Mouse (Mus musculus): Measurements from ENCODE around the gene Gm10491. TPM values are rescaled to one million over a fixed set of nuclear protein-coding genes. Genes with fewer than 3 reads are reported as not detected.

Gm10491 gene
- not detected in 2 replicates for polyA plus RNA-seq (2015; fragmentation: Nextera tagmentation; extraction: Ambion mirVana)

GRCm38 (mm10) chrX:7907735-7908134 is at the start of gene Gm10491:
Gene Gm10491 (minus strand): TSS chrX:7907835.
- WGBS: 85% methylated on average over 5 of the region's 5 CpGs
- no peak for ATAC-seq (replicated peaks; ENCODE audit: low FRiP score)
- Histone ChIP-seq H3K27me3 (no peaks in the 10 kb centered on the region), H3K4me1 (no peaks in the 10 kb centered on the region), H3K27ac (no peak within 1 kb of the TSS), H3K36me3 (peaks cover 27% of the 10 kb centered on the region), H3K9ac (no peak within 1 kb of the TSS), H3K4me3 (replicated peaks) (no peak within 1 kb of the TSS), H3K4me2 (no peak within 1 kb of the TSS), H3K9me3 (replicated peaks) (no peaks in the 10 kb centered on the region)

- no peaks in the 10 kb centered on the region for H3K36me3 ChIP-seq
- no peak overlapping the region for H3K4me3 ChIP-seq (replicated peaks)
- 0 out of 2 replicates have a peak, but pooled peaks cover 6% of the 10 kb centered on the region for H3K4me1 ChIP-seq
- H3K9ac ChIP-seq: no peak overlapping the region
- no peak overlapping the region for H3K27ac ChIP-seq
- whole genome bisulfite sequencing: 88% methylated on average over 7 of the region's 7 CpGs
- no peaks in the 10 kb centered on the region for H3K27me3 ChIP-seq
- H3K9me3 ChIP-seq (replicated peaks): no peaks in the 10 kb centered on the region
- ATAC-seq (replicated peaks; ENCODE audit: low FRiP score): no peak
- H3K4me2 ChIP-seq: no peak overlapping the region
Measured at GRCm38 (mm10) chrX:7950091-7950490, 42.5 kb upstream of the Gm10491 start.

- peak; percentile 98 for ATAC-seq (replicated peaks; ENCODE audit: low FRiP score)
- 15% methylated on average over 38 of the region's 38 CpGs for WGBS
- no peaks in the 10 kb centered on the region for H3K27me3 ChIP-seq
- 0 out of 2 replicates have a peak overlapping the region, but pooled peaks have one; percentile 51 for H3K27ac ChIP-seq
- H3K4me2 ChIP-seq: peak overlapping the region; percentile 59
- H3K9ac ChIP-seq: 0 out of 2 replicates have a peak overlapping the region, but pooled peaks have one; percentile 31
- H3K4me3 ChIP-seq (replicated peaks): peak overlapping the region; percentile 55
- 0 out of 2 replicates have a peak, but pooled peaks cover 6% of the 10 kb centered on the region for H3K4me1 ChIP-seq
- H3K9me3 ChIP-seq (replicated peaks): no peaks in the 10 kb centered on the region
- H3K36me3 ChIP-seq: no peaks in the 10 kb centered on the region
Measured at GRCm38 (mm10) chrX:7947900-7948492, 40.4 kb upstream of the Gm10491 start.

- Histone ChIP-seq H3K4me1 (0 out of 2 replicates have a peak, but pooled peaks cover 6% of the 10 kb centered on the region), H3K9ac (peak within 1 kb of the TSS; percentile 39), H3K9me3 (replicated peaks) (no peaks in the 10 kb centered on the region), H3K4me3 (replicated peaks) (peak within 1 kb of the TSS; percentile 55), H3K36me3 (no peaks in the 10 kb centered on the region), H3K4me2 (peak within 1 kb of the TSS; percentile 59), H3K27ac (peak within 1 kb of the TSS; percentile 71), H3K27me3 (no peaks in the 10 kb centered on the region)
- WGBS: 22% methylated on average over 36 of the region's 37 CpGs
- ATAC-seq (replicated peaks; ENCODE audit: low FRiP score): peak; percentile 66
Measured at GRCm38 (mm10) chrX:7947108-7947899, 39.7 kb upstream of the Gm10491 start, which contains the start of gene Hdac6. Gene Hdac6 (minus strand): TSS chrX:7947889.

- WGBS: 46% methylated on average over 8 of the region's 8 CpGs
- Histone ChIP-seq H3K4me1 (0 out of 2 replicates have a peak, but pooled peaks cover 6% of the 10 kb centered on the region), H3K27ac (0 out of 2 replicates have a peak overlapping the region, but pooled peaks have one; percentile 13), H3K4me2 (peak overlapping the region; percentile 59; the same call in 1 of the 2 replicates), H3K36me3 (no peaks in the 10 kb centered on the region; the same call in 1 of the 2 replicates), H3K9ac (no peak overlapping the region), H3K9me3 (replicated peaks) (no peaks in the 10 kb centered on the region), H3K27me3 (no peaks in the 10 kb centered on the region), H3K4me3 (replicated peaks) (no peak overlapping the region)
- no peak for ATAC-seq (replicated peaks; ENCODE audit: low FRiP score)
Measured at GRCm38 (mm10) chrX:7945618-7946017, 38.0 kb upstream of the Gm10491 start.

GRCm38 (mm10) chrX:7937667-7938066 is 30.0 kb upstream of the Gm10491 start:
- Histone ChIP-seq H3K36me3 (peaks cover 40% of the 10 kb centered on the region), H3K9ac (no peak overlapping the region), H3K27me3 (no peaks in the 10 kb centered on the region), H3K9me3 (replicated peaks) (no peaks in the 10 kb centered on the region), H3K4me1 (no peaks in the 10 kb centered on the region), H3K27ac (no peak overlapping the region), H3K4me3 (replicated peaks) (no peak overlapping the region), H3K4me2 (no peak overlapping the region)
- no peak for ATAC-seq (replicated peaks; ENCODE audit: low FRiP score)
- WGBS: 91% methylated on average over 6 of the region's 6 CpGs

GRCm38 (mm10) chrX:7936874-7937273 is 29.2 kb upstream of the Gm10491 start:
- H3K27ac ChIP-seq: no peak overlapping the region
- WGBS: 53% methylated on average over 11 of the region's 11 CpGs
- no peak overlapping the region for H3K4me3 ChIP-seq (replicated peaks)
- no peaks in the 10 kb centered on the region for H3K27me3 ChIP-seq
- H3K4me1 ChIP-seq: no peaks in the 10 kb centered on the region
- no peak overlapping the region for H3K4me2 ChIP-seq
- peaks cover 45% of the 10 kb centered on the region for H3K36me3 ChIP-seq
- H3K9ac ChIP-seq: no peak overlapping the region
- ATAC-seq (replicated peaks; ENCODE audit: low FRiP score): no peak
- no peaks in the 10 kb centered on the region for H3K9me3 ChIP-seq (replicated peaks)

- Histone ChIP-seq H3K27me3 (peaks cover 49% of the 10 kb centered on the region), H3K4me3 (replicated peaks) (no peak within 1 kb of the TSS), H3K4me1 (no peaks in the 10 kb centered on the region), H3K4me2 (0 out of 2 replicates have a peak within 1 kb of the TSS, but pooled peaks have one; percentile 12), H3K36me3 (peaks cover 29% of the 10 kb centered on the region), H3K9ac (no peak within 1 kb of the TSS), H3K27ac (no peak within 1 kb of the TSS), H3K9me3 (replicated peaks) (0 out of 2 replicates have a peak, but pooled peaks cover 4% of the 10 kb centered on the region)
- WGBS: 22% methylated on average over 19 of the region's 19 CpGs
- ATAC-seq (replicated peaks; ENCODE audit: low FRiP score): no peak
Measured at GRCm38 (mm10) chrX:7928270-7928790, 20.7 kb upstream of the Gm10491 start, which contains the start of gene Eras. Gene Eras (minus strand): TSS chrX:7928607.

GRCm38 (mm10) chrX:7927116-7927515 is 19.5 kb upstream of the Gm10491 start:
- no peak overlapping the region for H3K27ac ChIP-seq

GRCm38 (mm10) chrX:7926266-7926665 is 18.6 kb upstream of the Gm10491 start:
- no peak for ATAC-seq (replicated peaks; ENCODE audit: low FRiP score)
- Histone ChIP-seq H3K36me3 (peaks cover 19% of the 10 kb centered on the region), H3K4me1 (peaks cover 6% of the 10 kb centered on the region; the same call in 1 of the 2 replicates), H3K27ac (no peak overlapping the region), H3K9ac (no peak overlapping the region), H3K4me3 (replicated peaks) (no peak overlapping the region), H3K4me2 (no peak overlapping the region), H3K27me3 (peaks cover 70% of the 10 kb centered on the region), H3K9me3 (replicated peaks) (0 out of 2 replicates have a peak, but pooled peaks cover 4% of the 10 kb centered on the region)
- WGBS: 67% methylated on average over 6 of the region's 6 CpGs

More at GRCm38 (mm10) chrX:7927116-7927515, 19.5 kb upstream of the Gm10491 start:
- Histone ChIP-seq H3K9ac (no peak overlapping the region), H3K36me3 (peaks cover 27% of the 10 kb centered on the region), H3K27me3 (peaks cover 61% of the 10 kb centered on the region), H3K4me1 (peaks cover 4% of the 10 kb centered on the region; the same call in 1 of the 2 replicates), H3K9me3 (replicated peaks) (0 out of 2 replicates have a peak, but pooled peaks cover 4% of the 10 kb centered on the region), H3K4me2 (no peak overlapping the region), H3K4me3 (replicated peaks) (no peak overlapping the region)
- ATAC-seq (replicated peaks; ENCODE audit: low FRiP score): no peak
- WGBS: 20% methylated on average over 10 of the region's 10 CpGs

- 13% methylated on average over 48 of the region's 48 CpGs for WGBS
- H3K27me3 ChIP-seq: peaks cover 83% of the 10 kb centered on the region
- ATAC-seq (replicated peaks; ENCODE audit: low FRiP score): no peak
- no peak overlapping the region for H3K9ac ChIP-seq
- no peaks in the 10 kb centered on the region for H3K36me3 ChIP-seq
- peak overlapping the region; percentile 30 for H3K4me3 ChIP-seq (replicated peaks)
- peaks cover 6% of the 10 kb centered on the region; the same call in 1 of the 2 replicates for H3K4me1 ChIP-seq
- no peak overlapping the region for H3K27ac ChIP-seq
- no peaks in the 10 kb centered on the region for H3K9me3 ChIP-seq (replicated peaks)
- peak overlapping the region; percentile 55 for H3K4me2 ChIP-seq
Measured at GRCm38 (mm10) chrX:7922032-7922431, 14.4 kb upstream of the Gm10491 start.
